Mouse (Mus musculus): ENCODE measurements around the gene Dmrtc2.
"Not testable (repeated sequence)": the region's sequence is repeated elsewhere in the genome, so short reads cannot be mapped to it uniquely, and the experiment has no call there.

The Dmrtc2 gene

GRCm38 (mm10) chr7:24869532-24870165, at the start of gene Dmrtc2, which contains the start of gene Lypd4:
Gene Dmrtc2, plus strand, starts transcription at chr7:24870057.
Gene Lypd4, minus strand, starts transcription at chr7:24869941.
- DNase-seq (ENCODE audit: low read depth), result no peak

DNA sequence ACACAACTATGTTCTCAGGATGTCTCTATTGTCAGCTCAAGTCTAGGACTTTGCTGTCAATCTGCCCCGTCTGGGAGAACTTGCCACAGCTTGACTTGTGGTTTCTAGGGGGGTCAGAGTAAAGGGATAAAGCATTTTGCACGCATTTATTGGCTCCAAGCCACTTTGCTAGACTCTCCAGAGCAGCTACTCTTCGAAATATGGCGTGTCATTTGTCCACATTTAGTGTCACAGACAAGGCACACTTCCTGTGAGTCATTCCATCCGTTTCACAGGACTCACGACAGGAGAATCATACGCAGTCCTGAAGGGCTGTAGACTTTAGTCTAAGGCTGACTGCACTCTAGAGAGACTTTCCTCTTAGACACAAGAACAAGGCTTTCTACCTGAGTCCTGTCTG, 45.4 kb upstream of the Dmrtc2 start:
- no peak for DNase-seq (ENCODE audit: low read depth)

DNA sequence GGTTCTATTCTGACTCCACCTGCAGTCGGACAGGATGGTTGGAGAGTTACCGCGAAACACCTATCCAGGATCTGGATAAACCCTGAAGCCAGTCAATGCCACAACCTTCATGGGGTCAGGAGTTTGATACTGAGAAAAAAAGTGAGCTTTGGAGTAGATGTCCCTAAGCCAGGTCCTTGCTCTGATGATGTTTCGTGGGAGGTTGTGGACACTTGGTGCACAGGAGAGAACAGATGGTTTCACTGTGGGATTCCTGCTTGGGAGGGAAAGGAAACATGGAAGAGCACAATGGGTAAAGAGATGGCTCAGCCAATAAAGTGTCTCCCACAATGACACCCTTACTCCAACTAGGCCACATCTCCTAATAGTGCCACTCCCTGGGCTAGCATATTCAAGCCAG, 42.7 kb upstream of the Dmrtc2 start:
- DNase-seq (ENCODE audit: low read depth), result no peak

- DNase-seq (ENCODE audit: low read depth), result peak; percentile 58
Measured at GRCm38 (mm10) chr7:24838732-24839409, 31.0 kb upstream of the Dmrtc2 start.

GRCm38 (mm10) chr7:24839410-24839808, 30.4 kb upstream of the Dmrtc2 start:
- peak; percentile 46 for DNase-seq (ENCODE audit: low read depth)

DNA sequence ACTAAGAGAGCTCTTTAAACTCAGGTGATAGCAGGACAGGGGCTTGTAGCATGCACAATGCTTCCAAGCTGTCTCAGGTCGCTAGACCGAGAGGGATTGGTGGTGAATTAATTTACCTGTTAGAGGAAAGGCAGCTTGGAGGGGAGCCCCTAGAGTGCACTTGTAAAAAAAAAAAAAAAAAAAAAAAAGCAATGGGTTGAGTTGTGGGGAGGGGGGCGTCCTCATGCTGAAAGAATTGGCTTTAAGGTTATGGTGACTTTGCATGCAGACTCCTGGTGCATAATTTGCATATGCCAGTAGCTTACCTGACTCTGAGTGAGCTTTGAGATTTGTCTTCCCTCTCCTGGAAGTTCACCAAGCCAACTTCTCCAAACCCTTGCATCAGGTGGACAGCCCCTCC, 29.5 kb upstream of the Dmrtc2 start:
- DNase-seq (ENCODE audit: low read depth), result no peak

DNA sequence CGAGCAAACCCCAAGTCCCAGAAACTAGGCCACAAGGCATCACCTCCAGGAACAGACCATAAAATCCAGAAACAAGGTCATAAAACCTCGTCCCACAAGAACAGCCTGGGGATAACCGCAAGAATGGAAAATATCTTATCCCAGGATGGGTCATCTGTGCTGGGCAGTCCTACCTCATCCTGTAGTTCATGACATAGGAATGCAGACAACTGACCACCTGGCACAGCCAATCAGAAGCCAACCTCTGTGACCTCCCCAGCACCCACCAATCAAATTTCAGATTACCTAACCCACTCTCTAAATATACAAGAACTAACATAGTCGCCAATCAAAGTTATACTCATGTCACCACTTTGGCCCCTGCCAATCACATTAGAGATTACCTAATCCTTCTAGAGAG, 28.8 kb upstream of the Dmrtc2 start:
- no peak for DNase-seq (ENCODE audit: low read depth)

DNA sequence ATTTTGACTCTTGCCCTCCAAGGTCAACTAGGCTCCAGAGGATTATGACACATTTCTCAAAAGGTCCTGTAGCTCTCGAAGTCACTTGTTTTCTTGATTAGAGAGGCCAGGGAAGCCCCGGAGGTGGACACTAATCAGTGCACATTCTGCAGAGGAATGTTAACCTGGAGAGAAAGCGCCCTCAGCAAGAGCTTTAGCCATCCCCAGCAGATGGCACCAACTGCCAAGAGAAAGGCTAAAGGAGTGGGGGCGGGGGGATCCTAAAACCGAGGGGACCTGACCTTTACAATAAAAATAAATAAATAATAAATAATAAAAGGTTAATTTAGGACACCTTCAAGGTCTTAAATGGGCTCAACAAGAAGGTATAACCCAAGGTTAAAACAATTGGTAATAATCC, 25.7 kb upstream of the Dmrtc2 start:
- DNase-seq (ENCODE audit: low read depth), result no peak

- DNase-seq (ENCODE audit: low read depth), result no peak
Measured at GRCm38 (mm10) chr7:24845181-24845580, 24.7 kb upstream of the Dmrtc2 start.

- DNase-seq (ENCODE audit: low read depth), result peak; percentile 54
Measured at GRCm38 (mm10) chr7:24845713-24846112, 24.1 kb upstream of the Dmrtc2 start.

- DNase-seq (ENCODE audit: low read depth), result not testable (repeated sequence)
Measured at GRCm38 (mm10) chr7:24846576-24846975, 23.3 kb upstream of the Dmrtc2 start.

- DNase-seq (ENCODE audit: low read depth), result no peak
Measured at GRCm38 (mm10) chr7:24850162-24850561, 19.7 kb upstream of the Dmrtc2 start.

DNA sequence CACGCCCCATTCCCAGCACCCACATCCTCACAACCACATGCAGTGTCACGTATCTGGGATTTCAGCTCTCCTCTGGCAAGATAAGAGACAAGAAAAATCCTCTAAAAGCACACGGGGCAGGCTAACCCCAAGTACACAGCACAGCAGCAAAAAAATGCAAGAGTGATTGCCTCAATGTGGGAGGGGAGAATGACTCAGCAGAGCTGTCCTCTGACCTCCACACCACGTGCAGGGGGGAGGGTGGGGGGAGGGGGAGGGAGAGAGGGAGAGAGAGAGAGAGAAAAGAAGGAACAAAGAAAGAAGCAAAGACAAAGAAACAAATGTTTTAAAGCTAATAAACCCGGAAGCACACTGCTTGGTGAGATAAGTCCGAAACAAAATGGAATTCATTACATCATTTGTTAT, 19.0 kb upstream of the Dmrtc2 start:
- no peak for DNase-seq (ENCODE audit: low read depth)

DNA sequence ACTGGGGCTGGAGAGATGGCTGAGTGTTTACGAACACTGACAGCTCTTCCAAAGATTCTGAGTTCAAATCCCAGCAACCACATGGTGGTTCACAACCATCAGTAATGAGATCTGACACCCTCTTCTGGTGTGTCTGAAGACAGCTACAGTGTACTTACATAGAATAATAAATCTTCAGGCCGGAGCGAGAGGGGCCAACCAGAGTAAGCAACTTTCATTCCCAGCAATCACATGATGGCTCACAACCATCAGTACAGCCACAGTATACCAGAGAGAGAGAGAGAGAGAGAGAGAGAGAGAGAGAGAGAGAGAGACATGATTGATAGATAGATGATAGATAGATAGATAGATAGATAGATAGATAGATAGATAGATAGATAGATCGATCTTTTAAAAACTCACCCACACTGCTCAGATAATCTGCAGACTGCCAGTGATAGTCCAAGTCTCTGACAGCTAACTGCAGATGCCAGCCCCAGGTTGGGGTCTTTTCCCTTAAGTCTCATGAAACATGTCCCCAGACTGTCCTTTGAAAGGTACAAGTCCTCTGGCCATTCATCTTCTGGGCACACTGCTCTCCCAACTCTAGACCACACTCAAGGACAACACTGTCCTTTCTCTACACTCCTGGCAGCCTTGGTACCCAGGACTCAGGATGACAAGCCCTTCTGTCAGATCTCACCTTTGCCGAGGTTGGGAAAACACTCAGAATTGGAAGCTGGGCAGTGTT, 18.1 kb upstream of the Dmrtc2 start:
- DNase-seq (ENCODE audit: low read depth), result no peak

DNA sequence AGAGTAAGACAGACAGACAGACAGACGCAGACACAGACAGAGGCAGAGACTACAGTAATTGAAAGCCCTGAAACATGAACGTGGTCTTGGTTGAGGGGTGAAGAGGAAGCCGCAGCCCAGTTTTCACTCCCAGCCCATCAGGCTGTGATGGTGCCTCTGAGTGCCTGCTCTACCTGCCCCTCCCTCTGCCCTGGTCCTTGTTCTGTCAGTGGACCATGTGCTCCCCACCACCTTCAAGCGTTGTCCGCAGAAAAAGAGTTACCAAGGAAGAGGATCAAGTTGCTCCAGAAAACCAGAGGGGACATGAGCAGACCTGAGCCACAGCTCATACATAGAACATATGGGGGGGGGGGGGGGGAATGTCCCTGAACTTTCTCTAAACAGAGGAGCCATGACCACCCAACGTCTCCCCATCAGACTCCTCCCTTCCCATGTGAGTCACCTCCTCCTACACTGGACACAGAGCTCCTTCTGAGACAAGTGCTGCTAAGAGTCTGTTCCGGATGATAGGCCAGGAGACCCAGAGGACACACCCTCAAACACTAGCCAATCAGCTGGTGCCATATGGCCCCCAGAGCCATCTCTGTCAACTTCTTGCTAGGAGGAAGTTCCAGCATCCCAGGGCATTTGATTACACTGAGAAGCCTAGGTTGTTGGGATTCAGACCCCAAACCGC, 17.2 kb upstream of the Dmrtc2 start:
- no peak for DNase-seq (ENCODE audit: low read depth)

GRCm38 (mm10) chr7:24853233-24853563, 16.7 kb upstream of the Dmrtc2 start:
- no peak for DNase-seq (ENCODE audit: low read depth)

DNA sequence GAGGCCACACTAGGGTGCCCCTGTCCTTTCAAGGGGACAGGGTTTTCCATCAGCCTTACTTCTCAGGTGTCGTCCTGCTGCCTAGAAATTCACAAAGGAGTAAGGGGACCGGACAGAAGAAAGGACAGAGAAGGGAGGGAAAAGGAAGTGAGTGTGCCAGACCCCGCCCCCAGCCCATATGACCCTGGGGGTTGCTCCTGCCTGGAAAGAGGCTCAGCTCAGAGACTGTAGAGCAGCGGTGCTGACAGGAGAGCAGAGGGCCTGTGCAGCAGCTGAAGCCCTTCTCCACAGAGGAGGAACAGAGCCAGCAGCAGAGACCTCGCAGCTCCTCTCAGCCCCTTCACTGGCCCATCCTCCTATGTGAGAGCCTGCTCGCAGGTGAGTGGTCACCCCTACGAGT, 16.2 kb upstream of the Dmrtc2 start:
- no peak for DNase-seq (ENCODE audit: low read depth)

- no peak for DNase-seq (ENCODE audit: low read depth)
Measured at GRCm38 (mm10) chr7:24856460-24857120, 13.3 kb upstream of the Dmrtc2 start.

DNA sequence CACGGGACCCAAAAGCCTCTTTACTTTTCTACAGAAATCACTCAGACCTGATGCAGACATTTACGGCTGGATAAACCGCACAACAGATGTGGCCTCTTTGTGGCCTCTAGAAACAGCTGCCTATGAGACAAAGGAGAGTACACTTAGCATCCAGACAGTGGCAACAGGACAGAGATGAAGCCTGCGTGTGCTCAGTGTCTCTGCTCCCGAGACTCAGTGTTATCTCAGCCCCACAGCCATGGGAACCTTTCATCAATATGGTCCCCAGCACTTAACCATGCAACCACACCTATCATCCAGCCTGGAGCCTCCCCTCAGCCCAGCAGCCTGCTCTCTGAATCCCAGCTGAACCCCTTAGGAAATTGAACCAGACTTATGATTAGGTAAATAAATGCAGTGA, 10.6 kb upstream of the Dmrtc2 start:
- no peak for DNase-seq (ENCODE audit: low read depth)

GRCm38 (mm10) chr7:24861913-24862312, 7.9 kb upstream of the Dmrtc2 start, which contains the start of gene Gm9844:
Gene Gm9844, plus strand, starts transcription at chr7:24862213.
- DNase-seq (ENCODE audit: low read depth), result no peak

DNA sequence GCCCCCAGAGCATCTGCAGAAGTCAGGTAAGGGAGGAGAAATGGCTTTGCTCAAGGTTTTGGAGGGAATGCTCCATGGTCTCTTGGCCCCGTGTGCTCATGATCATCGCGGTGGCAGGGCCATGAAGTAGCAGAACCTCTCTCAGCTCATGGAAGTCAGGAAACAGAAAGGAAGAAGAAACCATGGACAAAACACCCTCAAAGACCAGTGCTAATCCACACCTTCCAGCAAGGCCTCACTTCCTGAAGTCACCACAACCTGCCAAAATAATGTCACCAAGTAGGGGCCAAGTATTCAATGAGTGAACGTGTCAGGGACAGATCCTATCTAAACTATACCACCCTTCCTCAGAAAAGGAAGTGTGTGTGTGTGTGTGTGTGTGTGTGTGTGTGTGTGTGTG, 7.0 kb upstream of the Dmrtc2 start:
- no peak for DNase-seq (ENCODE audit: low read depth)

- DNase-seq (ENCODE audit: low read depth), result no peak
Measured at GRCm38 (mm10) chr7:24864156-24864555, 5.7 kb upstream of the Dmrtc2 start.

All from naive thymus-derived CD4-positive, alpha-beta T cell, adult 2 months (primary cell).